Mouse (Mus musculus) adrenal gland, postnatal 0 days (tissue): ENCODE data around the gene Harbi1. TPM values are rescaled to one million over a fixed set of nuclear protein-coding genes. Genes with fewer than 3 reads are reported as not detected.

Experiments used
- polyA plus RNA-seq: library from polyadenylated mRNA; unstranded; fragments of >200 nt; fragmentation: Nextera tagmentation; extraction: Ambion mirVana; gene quantifications from 2 replicates; pipeline ENCODE4 v1.2.1, GENCODE M21; 2015

Gene Harbi1
- polyA plus RNA-seq: 12.4 and 16.2 TPM in 2 replicates

DNA sequence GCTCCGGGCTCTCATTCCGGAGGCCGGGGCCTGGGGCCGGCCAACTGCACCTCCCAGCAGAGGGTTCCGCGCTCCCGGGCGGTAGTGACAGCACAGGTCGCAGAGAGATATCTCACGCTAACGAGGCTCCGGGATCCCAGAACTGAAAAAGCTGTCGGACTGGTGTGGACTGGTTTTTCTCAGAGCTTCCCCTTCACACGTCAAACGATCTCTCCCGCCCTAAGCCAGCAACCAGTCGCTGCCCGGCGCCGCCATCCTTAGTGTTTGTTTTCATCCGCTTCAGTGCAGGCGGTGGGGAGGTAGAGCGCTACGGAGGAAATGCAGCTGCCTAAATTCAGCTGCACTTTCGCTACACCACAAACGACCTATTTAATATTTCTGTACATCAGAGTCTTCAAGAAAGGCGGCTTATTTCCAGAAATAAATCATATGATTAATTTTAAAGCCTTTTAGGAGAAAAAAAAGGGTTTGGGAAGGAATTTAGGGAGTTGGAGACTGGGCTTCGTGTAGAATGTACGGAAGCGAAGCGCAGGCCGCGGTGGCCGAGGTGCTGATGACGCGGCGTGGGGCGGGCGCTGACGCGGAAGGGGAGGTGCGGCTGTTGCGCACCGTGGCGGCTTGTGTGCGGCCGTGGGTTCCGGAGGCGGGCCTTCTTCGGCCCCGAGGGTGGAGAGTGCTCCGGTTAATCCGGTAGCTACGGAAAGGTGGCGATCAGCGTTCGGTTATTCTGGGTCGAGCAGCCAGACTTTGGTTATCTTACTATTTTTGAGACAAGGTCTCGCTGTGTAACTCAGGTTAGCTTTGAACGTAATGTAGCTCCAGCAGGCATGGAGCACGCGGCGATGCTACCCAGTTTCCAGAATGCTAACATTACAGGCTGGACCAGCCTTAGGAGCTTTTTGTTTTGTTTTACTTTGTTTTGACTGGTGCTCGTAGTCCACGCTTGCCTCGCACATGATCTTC is at the start of gene Harbi1, which contains the start of gene Atg13:
TSS of gene Harbi1 (plus strand) at position 581 of the 963 bp plus-strand sequence.
TSS of gene Atg13 (minus strand) at position 305 of the 963 bp plus-strand sequence.

DNA sequence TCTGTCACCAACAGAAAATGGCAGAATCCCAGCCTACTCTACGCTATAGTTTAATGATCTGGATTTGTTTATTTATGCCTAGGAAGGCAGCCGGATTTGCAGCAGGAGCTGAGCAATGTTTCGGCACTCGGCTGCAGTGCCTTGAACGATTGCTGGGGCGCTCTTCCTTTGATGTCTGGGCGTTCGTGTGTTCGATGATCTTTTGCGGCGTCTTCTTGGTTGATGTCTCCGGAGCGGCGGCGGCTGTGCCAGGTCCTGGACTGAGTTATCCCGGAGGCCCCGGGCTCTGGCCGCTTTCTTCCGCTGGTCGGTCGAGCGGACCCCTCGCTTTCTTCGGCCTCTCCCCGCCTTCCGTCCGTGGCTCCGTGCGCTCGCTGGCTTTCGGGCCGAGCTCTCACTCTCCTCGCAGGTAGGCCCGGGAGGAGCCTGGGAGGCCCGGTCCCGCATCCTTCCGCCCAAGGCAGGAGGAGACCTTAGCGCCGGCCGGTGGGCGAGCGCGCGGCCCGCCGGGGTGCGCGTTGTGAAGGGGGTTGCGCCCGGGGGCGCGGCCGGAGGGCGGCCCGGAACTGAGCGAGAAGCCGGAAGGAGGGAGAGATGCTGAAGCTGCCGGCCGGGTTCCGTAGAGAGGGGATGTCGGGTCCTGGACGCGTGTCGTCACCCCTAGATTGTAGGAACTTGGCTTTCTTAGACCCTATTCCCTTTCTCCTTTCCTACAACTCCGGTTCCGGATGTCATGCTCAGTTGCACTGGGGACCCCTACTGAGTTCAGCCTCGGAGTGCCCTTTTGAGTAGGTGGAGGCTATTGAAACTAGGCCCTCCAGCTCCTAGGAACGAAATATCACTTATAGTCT is 19.5 kb downstream of the Harbi1 start, which contains the start of gene Ambra1:
TSS of gene Ambra1 (plus strand) at position 164 of the 851 bp plus-strand sequence.

Other genes with a start within 250 kb of the Harbi1 start
- 27.9 and 33.4 TPM in 2 replicates for gene Ckap5, start 184.1 kb upstream of the Harbi1 start, polyA plus RNA-seq
- 26.8 and 30.9 TPM in 2 replicates for gene F2, start 74.4 kb upstream of the Harbi1 start, polyA plus RNA-seq
- 5.7 and 7.9 TPM in 2 replicates for gene Zfp408, start 61.1 kb upstream of the Harbi1 start, polyA plus RNA-seq
- 74.1 and 82.4 TPM in 2 replicates for gene Arhgap1, start 61.0 kb upstream of the Harbi1 start, polyA plus RNA-seq
- 28.0 and 45.7 TPM in 2 replicates for gene Atg13, start 276 bp upstream of the Harbi1 start, polyA plus RNA-seq
- gene Ambra1, start 19.3 kb downstream of the Harbi1 start, polyA plus RNA-seq: 7.8 and 9.5 TPM in 2 replicates
- gene Chrm4, start 216.4 kb downstream of the Harbi1 start, polyA plus RNA-seq: 0.28 and 0.30 TPM in 2 replicates
- gene Mdk, start 221.4 kb downstream of the Harbi1 start, polyA plus RNA-seq: 146 and 193 TPM in 2 replicates
- 0.17 and 0.30 TPM in 2 replicates for gene Gm9821, start 234.9 kb downstream of the Harbi1 start, polyA plus RNA-seq